ENCODE assay signal across 10 mouse cellular contexts in genomic region chr1:183043161-183043812, GRCm38 (mm10).
DNase-seq lines count a peak whose midpoint lies in the region; ATAC-seq lines count a peak whose summit lies in the region.
"Had no signal": no experiment of that assay in that cellular context is flagged by ENCODE, and none has a peak within 500 bp of the region (broad histone marks: within the 10 kb centered on the region; RNA-seq: fewer than 3 reads in every experiment).

No protein-coding gene starts in this region.

- DNase-seq in gastrocnemius, postnatal 14 days: peak; percentile 52
- DNase-seq in gastrocnemius, postnatal 10 days: no peak
- DNase-seq in right cerebral cortex, adult 2 months (ENCODE audit: low spot score in 2 of 2): peak; percentile 69 to 73
- DNase-seq in right cerebral cortex, postnatal 4 days: no peak
- peak; percentile 40 to 54 for DNase-seq in left cerebral cortex, postnatal 10 days (ENCODE audit: extremely low spot score in 1 of 2, low spot score in 2 of 2)
- peak; percentile 81 for DNase-seq in telencephalon, adult 2 months (ENCODE audit: low read depth, low spot score)
- DNase-seq in cerebellum, postnatal 25 days: no peak
- DNase-seq: lung, embryonic 14.5 days had no signal

- intact Hi-C loops in gastrocnemius, postnatal 14 days (cut with DNase I; ENCODE audit: low total_unique reads): no loop called here
- intact Hi-C loops in left cerebral cortex, postnatal 10 days (cut with DNase I): no loop called here

- ATAC-seq in activated CD4-positive, CD25-positive, alpha-beta regulatory T cell, adult 4 months: no peak
- ATAC-seq: Patski had no signal

Comparison
In these comparisons a context has a peak if more than half of its experiments do, and no peak if none do; other contexts are left out.
1. DNase-seq: peak in gastrocnemius, postnatal 14 days (single experiment), right cerebral cortex, adult 2 months (2 of 2), left cerebral cortex, postnatal 10 days (2 of 2) and telencephalon, adult 2 months (single experiment); none in gastrocnemius, postnatal 10 days (single experiment), right cerebral cortex, postnatal 4 days (single experiment) and cerebellum, postnatal 25 days (0 of 2).